Mouse (Mus musculus) liver, embryonic 16.5 days (tissue): Measurements from ENCODE around the gene Psme2b. TPM values are rescaled to one million over a fixed set of nuclear protein-coding genes. Genes with fewer than 3 reads are reported as not detected.
"Not testable (repeated sequence)": the region's sequence is repeated elsewhere in the genome, so short reads cannot be mapped to it uniquely, and the experiment has no call there.

ENCODE experiments used
- ATAC-seq: fragments of 200-750 bp; cut with Nextera tagmentation; 2 replicates; pipeline ENCODE4 v1.8.0; 2017; ENCODE audit warnings: low read depth, mild to moderate bottlenecking, moderate number of reproducible peaks, moderate library complexity
- H3K27ac ChIP-seq: fragments of 300-500 bp; sonication (generic); 2 replicates; pipeline ENCODE4 v1.5.1; 2014; ENCODE audit warnings: mild to moderate bottlenecking, low read length
- H3K27me3 ChIP-seq: fragments of 300-500 bp; sonication (generic); 2 replicates; pipeline ENCODE4 v1.6.1; 2014; ENCODE audit warnings: low read depth, low read length, mixed read lengths; ENCODE audit not compliant: control insufficient read depth, insufficient read depth
- H3K36me3 ChIP-seq: fragments of 300-500 bp; sonication (generic); 2 replicates; pipeline ENCODE4 v1.6.1; 2014; ENCODE audit warnings: mild to moderate bottlenecking; ENCODE audit not compliant: control insufficient read depth, insufficient read depth
- H3K4me1 ChIP-seq: fragments of 300-500 bp; sonication (generic); 2 replicates; pipeline ENCODE4 v1.6.1; 2014; ENCODE audit warnings: low read depth, low read length, mixed read lengths; ENCODE audit not compliant: control insufficient read depth
- H3K4me2 ChIP-seq: fragments of 300-500 bp; sonication (generic); 2 replicates; pipeline ENCODE4 v1.6.1; 2014; ENCODE audit warnings: low read depth, low read length, mixed read lengths
- H3K4me3 ChIP-seq: fragments of 300-500 bp; sonication (generic); 2 replicates; pipeline ENCODE4 v1.5.1; 2014; ENCODE audit warnings: low read depth, mild to moderate bottlenecking, low read length
- H3K9ac ChIP-seq: fragments of 300-500 bp; sonication (generic); 2 replicates; pipeline ENCODE4 v1.6.1; 2014; ENCODE audit warnings: low read depth, low read length
- H3K9me3 ChIP-seq: fragments of 300-500 bp; sonication (generic); replicated peaks from 2 replicates; pipeline ENCODE4 v1.6.1; 2016; ENCODE audit warnings: low read length; ENCODE audit not compliant: control insufficient read depth
- WGBS: fragments of 180-500 bp; shearing (Covaris S2); extraction: QIAGEN DNeasy Blood & Tissue Kit; methylation state at CpG from one replicate; pipeline ENCODE4 v1.1.7; 2014; ENCODE audit not compliant: insufficient replicate concordance; 5-methylcytosine and 5-hydroxymethylcytosine counted together
- polyA plus RNA-seq: library from polyadenylated mRNA; unstranded; fragments of >200 nt; fragmentation: Nextera tagmentation; extraction: Ambion mirVana; gene quantifications from 2 replicates; pipeline ENCODE4 v1.2.1, GENCODE M21; 2015

Psme2b gene
- polyA plus RNA-seq, 1 experiment from 2014 or later: 3.1 TPM

GRCm38 (mm10) chr11:48978240-48978939 is 32.4 kb upstream of the Psme2b start, which contains the start of gene Olfr56:
Gene Olfr56, plus strand, starts transcription at chr11:48978889.
- H3K4me3 ChIP-seq, H3K4me2 ChIP-seq, H3K36me3 ChIP-seq, H3K27me3 ChIP-seq, H3K9ac ChIP-seq, H3K9me3 ChIP-seq, ATAC-seq, H3K4me1 ChIP-seq, H3K27ac ChIP-seq: not testable (repeated sequence)
- WGBS: no CpG with 5 or more reads among the region's 1 CpGs

- H3K36me3 ChIP-seq, H3K27me3 ChIP-seq, H3K4me3 ChIP-seq, H3K27ac ChIP-seq, H3K4me2 ChIP-seq, H3K4me1 ChIP-seq, H3K9me3 ChIP-seq, H3K9ac ChIP-seq, ATAC-seq: not testable (repeated sequence)
- WGBS: no CpG with 5 or more reads among the region's 1 CpGs
Observed at GRCm38 (mm10) chr11:48974686-48975085, 28.7 kb upstream of the Psme2b start.

GRCm38 (mm10) chr11:48939286-48939685 is 6.7 kb downstream of the Psme2b start:
- H3K36me3 ChIP-seq, H3K4me3 ChIP-seq, H3K9me3 ChIP-seq, H3K4me2 ChIP-seq, ATAC-seq, H3K9ac ChIP-seq, H3K27me3 ChIP-seq, H3K4me1 ChIP-seq, H3K27ac ChIP-seq: not testable (repeated sequence)

- not testable (repeated sequence) for H3K4me1 ChIP-seq, H3K36me3 ChIP-seq, H3K9me3 ChIP-seq, H3K4me3 ChIP-seq, H3K27ac ChIP-seq, H3K27me3 ChIP-seq, ATAC-seq, H3K9ac ChIP-seq, H3K4me2 ChIP-seq
- no CpG with 5 or more reads among the region's 3 CpGs for WGBS
Observed at GRCm38 (mm10) chr11:48935291-48935690, 10.7 kb downstream of the Psme2b start.

- not testable (repeated sequence) for H3K9ac ChIP-seq, H3K9me3 ChIP-seq, H3K4me1 ChIP-seq, ATAC-seq, H3K4me2 ChIP-seq, H3K4me3 ChIP-seq, H3K27ac ChIP-seq, H3K36me3 ChIP-seq, H3K27me3 ChIP-seq
- 63% methylated on average over 1 of the region's 1 CpGs for WGBS
Observed at GRCm38 (mm10) chr11:48933923-48934322, 12.1 kb downstream of the Psme2b start.

DNA sequence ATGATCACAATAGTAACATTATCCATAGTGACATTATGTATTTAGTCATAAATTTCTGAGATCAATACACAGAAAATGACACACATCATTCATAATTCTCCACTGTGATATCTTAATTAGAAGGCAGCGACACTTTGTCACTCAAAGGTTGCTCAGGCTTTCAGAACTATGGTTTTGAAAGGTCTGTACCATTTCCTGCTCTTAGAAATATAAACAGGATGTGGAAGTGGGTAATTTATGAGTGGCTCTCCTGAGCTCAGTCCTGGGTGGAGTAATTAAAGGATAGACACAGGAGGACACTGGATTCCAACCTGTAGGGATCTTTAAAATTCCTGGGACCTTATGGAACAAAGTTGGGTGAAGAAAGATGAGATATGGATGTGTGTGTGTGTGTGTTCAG is 12.6 kb downstream of the Psme2b start:
- not testable (repeated sequence) for H3K4me3 ChIP-seq, H3K9ac ChIP-seq, H3K36me3 ChIP-seq, H3K4me1 ChIP-seq, H3K9me3 ChIP-seq, H3K4me2 ChIP-seq, H3K27me3 ChIP-seq, H3K27ac ChIP-seq, ATAC-seq
- WGBS: 29% methylated on average over 1 of the region's 1 CpGs

- H3K27me3 ChIP-seq, H3K27ac ChIP-seq, H3K4me3 ChIP-seq, H3K4me1 ChIP-seq, H3K4me2 ChIP-seq, H3K9me3 ChIP-seq, H3K9ac ChIP-seq, H3K36me3 ChIP-seq, ATAC-seq: not testable (repeated sequence)
- WGBS: 67% methylated on average over 1 of the region's 1 CpGs
Observed at GRCm38 (mm10) chr11:48928068-48928467, 17.9 kb downstream of the Psme2b start.

DNA sequence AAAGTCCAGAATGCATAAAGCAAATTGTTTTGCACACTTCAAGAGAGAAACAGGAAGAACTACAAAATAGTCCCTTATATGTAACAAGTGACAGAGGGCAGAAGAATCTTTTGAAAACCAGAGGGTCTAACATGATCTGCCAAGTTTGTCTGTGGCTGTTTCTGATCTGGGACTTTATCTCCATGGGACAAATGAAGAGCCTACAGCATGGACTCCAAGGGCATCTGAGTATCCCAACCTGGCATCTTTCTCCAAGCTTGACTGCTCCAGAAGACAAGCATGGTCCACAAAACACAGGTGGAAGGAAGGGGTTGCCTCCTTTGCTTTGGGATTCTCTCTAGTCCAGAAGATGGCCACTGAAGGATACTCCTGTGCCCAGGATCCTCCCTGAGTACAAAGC is 19.6 kb downstream of the Psme2b start:
- not testable (repeated sequence) for H3K27me3 ChIP-seq, ATAC-seq, H3K9me3 ChIP-seq

DNA sequence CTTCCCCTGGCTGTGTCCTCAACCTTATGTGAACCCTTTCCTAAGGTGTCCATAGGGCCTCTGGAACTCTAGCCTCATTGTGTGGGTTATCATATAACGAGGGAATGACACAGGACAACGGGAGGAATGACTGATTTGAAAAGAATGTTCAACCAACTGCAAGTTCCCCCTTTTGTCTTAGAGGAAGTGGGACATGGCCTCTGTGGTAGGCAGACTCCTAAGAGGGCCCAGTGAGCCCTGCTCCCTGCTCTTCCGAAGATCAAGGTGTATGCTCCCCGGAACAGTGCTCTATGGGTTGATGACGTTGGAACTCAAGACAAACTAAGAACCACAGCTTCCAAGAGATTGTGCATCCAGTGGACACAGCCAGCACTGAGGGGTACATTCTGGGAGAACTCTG is 22.2 kb downstream of the Psme2b start:
- not testable (repeated sequence) for H3K27ac ChIP-seq, H3K4me1 ChIP-seq, H3K9me3 ChIP-seq, ATAC-seq, H3K4me2 ChIP-seq, H3K4me3 ChIP-seq, H3K36me3 ChIP-seq, H3K27me3 ChIP-seq, H3K9ac ChIP-seq
- WGBS: 26% methylated on average over 4 of the region's 5 CpGs

More for the DNA sequence above, 19.6 kb downstream of the Psme2b start:
- H3K9ac ChIP-seq, H3K4me1 ChIP-seq, H3K36me3 ChIP-seq, H3K4me2 ChIP-seq, H3K27ac ChIP-seq, H3K4me3 ChIP-seq: not testable (repeated sequence)
